Mouse (Mus musculus) cerebellum, adult 2 months (tissue): ENCODE measurements around the gene Cd244a. TPM values are rescaled to one million over a fixed set of nuclear protein-coding genes. Genes with fewer than 3 reads are reported as not detected.

Experiments used
- DNase-seq, 2 experiments: peaks; one replicate each; pipeline ENCODE4 v3.0.0; 2021
- H3K27ac ChIP-seq: fragments of 200-500 bp; 2 replicates; pipeline ENCODE4 v1.5.1; 2012; ENCODE audit warnings: low read length, control low read depth, inconsistent platforms; ENCODE audit not compliant: insufficient read depth
- H3K27me3 ChIP-seq: fragments of 200-500 bp; 2 replicates; pipeline ENCODE4 v1.6.1; 2012; ENCODE audit warnings: inconsistent platforms, mild to moderate bottlenecking, low read length, moderate library complexity; ENCODE audit not compliant: control insufficient read depth, insufficient read depth
- H3K4me1 ChIP-seq: fragments of 200-500 bp; 2 replicates; pipeline ENCODE4 v1.6.1; 2011; ENCODE audit warnings: low read length; ENCODE audit not compliant: control insufficient read depth, insufficient read depth
- H3K4me3 ChIP-seq: fragments of 200-500 bp; replicated peaks from 2 replicates; pipeline ENCODE3; 2011; ENCODE audit warnings: mild to moderate bottlenecking, low read depth, low read length, control low read depth; ENCODE audit not compliant: insufficient read depth
- CTCF ChIP-seq: fragments of 200-500 bp; IDR thresholded peaks from 2 replicates; pipeline ENCODE4 v1.5.1; 2011; ENCODE audit warnings: low read depth, mild to moderate bottlenecking, control low read depth, low read length, moderate library complexity, borderline replicate concordance; ENCODE audit not compliant: insufficient read depth
- POLR2A ChIP-seq: fragments of 200-500 bp; IDR thresholded peaks from 2 replicates; pipeline ENCODE4 v1.6.1; 2011; ENCODE audit warnings: low read length, control low read depth, borderline replicate concordance; ENCODE audit not compliant: insufficient read depth
- WGBS: fragments of 180-500 bp; shearing (Covaris S2); methylation state at CpG from one replicate; pipeline ENCODE4 v1.1.7; 2018; 5-methylcytosine and 5-hydroxymethylcytosine counted together
- polyA plus RNA-seq: library from polyadenylated mRNA; depleted of rRNA; stranded (reverse); fragments of >200 nt; gene quantifications from 2 replicates; pipeline ENCODE4 v1.2.3, GENCODE M21; 2012

Cd244a gene
- polyA plus RNA-seq, 1 experiment, result not detected

DNA sequence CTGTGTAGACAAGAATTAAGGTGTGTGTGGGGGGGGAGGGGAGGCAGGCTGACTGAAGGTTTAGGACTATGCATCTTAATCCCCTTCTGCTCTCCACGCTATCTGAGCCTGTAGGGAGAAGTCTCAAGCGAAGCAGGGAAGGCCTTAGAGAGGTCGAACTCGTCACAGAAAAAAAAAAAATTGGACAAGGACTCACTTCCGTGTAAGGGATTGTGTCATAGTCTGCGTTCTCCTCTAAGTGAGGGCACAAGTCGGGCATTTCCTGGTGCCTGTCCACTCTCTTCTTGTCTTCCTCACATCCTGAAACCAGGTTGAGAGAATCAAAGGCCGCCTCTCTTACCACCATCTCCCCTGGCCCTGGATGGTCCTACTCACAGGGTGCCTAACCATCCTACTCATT, 78.1 kb downstream of the Cd244a start:
- Histone ChIP-seq H3K27me3 (no peaks in the 10 kb centered on the region), H3K27ac (no peak overlapping the region), H3K4me3 (no peak overlapping the region), H3K4me1 (no peaks in the 10 kb centered on the region)
- WGBS, result 84% methylated on average over 8 of the region's 8 CpGs
- no peak for DNase-seq
- TF ChIP-seq POLR2A, result no peak
- no peak for TF ChIP-seq CTCF

GRCm38 (mm10) chr1:171638686-171639085, 79.7 kb downstream of the Cd244a start:
- Histone ChIP-seq H3K4me3 (no peak overlapping the region), H3K27me3 (no peaks in the 10 kb centered on the region), H3K4me1 (no peaks in the 10 kb centered on the region), H3K27ac (no peak overlapping the region)
- DNase-seq, result no peak
- 74% methylated on average over 2 of the region's 2 CpGs for WGBS
- TF ChIP-seq CTCF (no peak), POLR2A (no peak)

- no peak overlapping the region for H3K27ac ChIP-seq
- no peaks in the 10 kb centered on the region for H3K27me3 ChIP-seq
- no peak for TF ChIP-seq CTCF
- no peak for TF ChIP-seq POLR2A
- DNase-seq, result no peak
- no peak overlapping the region for H3K4me3 ChIP-seq
- 93% methylated on average over 6 of the region's 6 CpGs for WGBS
- no peaks in the 10 kb centered on the region for H3K4me1 ChIP-seq
Measured at GRCm38 (mm10) chr1:171640796-171641195, 81.8 kb downstream of the Cd244a start.

- DNase-seq, result no peak
- Histone ChIP-seq H3K27me3 (no peaks in the 10 kb centered on the region), H3K4me1 (no peaks in the 10 kb centered on the region), H3K4me3 (no peak overlapping the region), H3K27ac (no peak overlapping the region)
- TF ChIP-seq CTCF, result no peak
- TF ChIP-seq POLR2A, result no peak
- WGBS, result 81% methylated on average over 7 of the region's 7 CpGs
Measured at GRCm38 (mm10) chr1:171643612-171644011, 84.6 kb downstream of the Cd244a start.

DNA sequence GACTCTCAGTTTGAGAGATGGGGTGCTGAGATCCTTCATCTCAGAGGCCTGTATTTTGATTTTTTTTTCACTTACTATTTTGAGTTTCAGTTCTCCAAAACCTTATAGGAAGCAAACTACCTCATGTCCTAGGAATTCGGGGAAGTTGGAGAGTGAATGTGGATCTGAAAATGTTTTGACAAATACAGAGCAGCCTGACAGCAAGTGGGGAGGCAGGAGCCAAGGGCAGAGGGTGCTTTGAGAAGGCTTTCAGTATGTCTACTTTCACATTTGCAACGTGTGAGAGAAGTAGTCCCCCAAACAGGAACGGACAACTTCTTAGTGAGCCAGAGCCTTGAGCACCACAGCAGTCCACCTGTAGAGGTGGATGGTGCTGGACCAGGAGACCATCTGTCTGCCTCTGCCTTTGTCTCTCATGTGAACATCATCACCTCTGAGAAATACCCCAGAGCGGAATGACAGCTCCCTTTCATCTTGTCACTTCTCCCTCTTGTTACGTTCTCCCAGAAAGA, 87.5 kb downstream of the Cd244a start:
- WGBS, result 70% methylated on average over 5 of the region's 5 CpGs
- TF ChIP-seq CTCF, result no peak
- TF ChIP-seq POLR2A, result no peak
- H3K4me3 ChIP-seq, result no peak overlapping the region
- DNase-seq, result no peak
- H3K27ac ChIP-seq, result no peak overlapping the region
- no peaks in the 10 kb centered on the region for H3K27me3 ChIP-seq
- H3K4me1 ChIP-seq, result no peaks in the 10 kb centered on the region

- Histone ChIP-seq H3K4me3 (no peak overlapping the region), H3K4me1 (no peaks in the 10 kb centered on the region), H3K27me3 (no peaks in the 10 kb centered on the region), H3K27ac (no peak overlapping the region)
- no peak for DNase-seq
- TF ChIP-seq POLR2A (no peak), CTCF (no peak)
- 82% methylated on average over 5 of the region's 5 CpGs for WGBS
Measured at GRCm38 (mm10) chr1:171647716-171648115, 88.7 kb downstream of the Cd244a start.

DNA sequence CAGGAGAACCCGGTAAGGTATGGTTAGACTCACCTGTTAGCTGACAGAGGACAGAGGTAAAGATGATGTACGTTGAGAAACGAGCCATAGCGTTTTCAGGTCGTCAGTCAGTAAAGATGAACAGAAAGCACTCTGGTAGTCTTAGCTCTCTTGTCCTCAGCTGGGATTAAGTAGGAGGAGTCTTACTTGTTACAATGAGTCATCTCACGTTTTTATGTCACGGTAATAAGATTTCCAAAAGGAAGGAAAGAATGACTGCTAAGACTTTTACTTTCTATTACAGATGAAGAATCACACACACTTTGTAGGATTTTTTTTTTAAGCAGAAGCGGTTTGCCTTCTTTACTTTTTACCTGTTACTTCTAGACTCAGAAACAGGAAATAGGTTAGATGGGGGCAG, 89.8 kb downstream of the Cd244a start:
- DNase-seq, result no peak
- TF ChIP-seq POLR2A (no peak), CTCF (no peak)

DNA sequence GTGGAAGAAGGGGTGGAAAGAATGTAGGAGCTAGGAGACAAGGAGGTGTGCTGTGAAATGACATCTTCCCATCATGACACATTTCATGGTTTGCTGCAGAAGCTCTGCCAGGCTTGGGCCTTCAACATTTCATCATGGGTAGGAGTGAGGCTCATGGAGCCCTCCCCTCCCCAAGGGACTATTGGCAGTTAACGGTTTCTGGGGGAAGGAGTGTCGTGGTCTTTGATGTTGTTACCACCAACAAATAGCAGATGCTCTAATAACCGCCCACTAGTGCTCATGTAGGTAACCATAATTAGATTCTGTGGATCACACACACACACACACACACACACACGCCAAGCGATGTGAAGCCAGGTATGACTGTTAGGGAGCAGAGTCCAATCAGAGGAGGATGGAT, 93.7 kb downstream of the Cd244a start, which contains the start of gene Slamf7:
TSS of gene Slamf7 (minus strand) at position 302 of the 400 bp plus-strand sequence.
- Histone ChIP-seq H3K27me3 (no peaks in the 10 kb centered on the region), H3K4me1 (no peaks in the 10 kb centered on the region), H3K27ac (no peak within 1 kb of the TSS), H3K4me3 (no peak within 1 kb of the TSS)
- TF ChIP-seq CTCF, result no peak
- TF ChIP-seq POLR2A, result no peak
- no peak for DNase-seq
- WGBS, result 88% methylated on average over 5 of the region's 5 CpGs

More for the DNA sequence above, 89.8 kb downstream of the Cd244a start:
- Histone ChIP-seq H3K27me3 (no peaks in the 10 kb centered on the region), H3K4me3 (no peak overlapping the region), H3K4me1 (no peaks in the 10 kb centered on the region), H3K27ac (no peak overlapping the region)
- 70% methylated on average over 8 of the region's 8 CpGs for WGBS
